Mouse (Mus musculus) stomach, postnatal 0 days (tissue): ENCODE results near the gene Elk4.

Experiments
- CTCF ChIP-seq: IDR thresholded peaks from 2 replicates; pipeline ENCODE4 v1.5.1; 2016; ENCODE audit warnings: antibody characterized with exemption, low read depth, mild to moderate bottlenecking, moderate library complexity
- EP300 ChIP-seq: optimal IDR thresholded peaks from 2 replicates; pipeline ENCODE3; 2016; ENCODE audit warnings: antibody characterized with exemption

- TF ChIP-seq CTCF (peak; percentile 25; the same call in 1 of the 2 replicates), EP300 (peak; percentile 61)
These were observed 721 bp downstream of the Elk4 start for GRCm38 (mm10) chr1:132007828-132008827.
